Mouse (Mus musculus): ENCODE measurements around the gene Sf3a3. TPM values are rescaled to one million over a fixed set of nuclear protein-coding genes. Genes with fewer than 3 reads are reported as not detected.

Sf3a3 gene
- polyA plus RNA-seq, 1 experiment from 2014 or later, result 134 TPM

DNA sequence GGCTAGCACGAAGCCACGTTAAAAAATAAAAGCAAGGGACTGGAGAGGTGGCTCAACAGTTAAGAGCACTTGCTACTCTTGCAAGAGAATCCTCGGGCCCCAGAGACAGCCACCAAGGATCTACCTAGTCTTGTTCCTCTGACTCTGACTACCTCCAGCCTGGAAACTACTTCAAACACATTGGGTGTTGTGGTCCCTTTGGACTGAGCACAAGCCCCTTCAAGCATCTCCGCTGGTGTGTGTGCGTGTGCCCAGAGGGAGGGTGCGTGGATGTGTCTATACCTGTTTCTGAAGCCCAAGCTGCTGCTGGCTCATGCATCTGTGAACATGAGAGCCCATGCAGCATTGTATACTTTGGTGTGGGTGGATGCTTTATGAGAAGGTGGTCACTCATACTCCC, 38.6 kb upstream of the Sf3a3 start:
- Histone ChIP-seq H3K4me1 (replicated peaks; ENCODE audit: control insufficient read depth, insufficient read depth, low read length) (peaks cover 3% of the 10 kb centered on the region; the same call in 1 of the 2 replicates), H3K4me2 (ENCODE audit: low read depth, low read length) (no peak overlapping the region), H3K27ac (ENCODE audit: low read length) (no peak overlapping the region), H3K4me3 (ENCODE audit: low read length) (no peak overlapping the region), H3K9ac (ENCODE audit: low read length) (no peak overlapping the region), H3K36me3 (ENCODE audit: control insufficient read depth, insufficient read depth, low read length) (peaks cover 21% of the 10 kb centered on the region), H3K9me3 (ENCODE audit: control insufficient read depth, low read length) (no peaks in the 10 kb centered on the region), H3K27me3 (ENCODE audit: control insufficient read depth, insufficient read depth, low read depth, low read length) (peaks cover 15% of the 10 kb centered on the region)
- 83% methylated on average over 6 of the region's 6 CpGs for WGBS
- ATAC-seq (ENCODE audit: low read depth), result no peak

DNA sequence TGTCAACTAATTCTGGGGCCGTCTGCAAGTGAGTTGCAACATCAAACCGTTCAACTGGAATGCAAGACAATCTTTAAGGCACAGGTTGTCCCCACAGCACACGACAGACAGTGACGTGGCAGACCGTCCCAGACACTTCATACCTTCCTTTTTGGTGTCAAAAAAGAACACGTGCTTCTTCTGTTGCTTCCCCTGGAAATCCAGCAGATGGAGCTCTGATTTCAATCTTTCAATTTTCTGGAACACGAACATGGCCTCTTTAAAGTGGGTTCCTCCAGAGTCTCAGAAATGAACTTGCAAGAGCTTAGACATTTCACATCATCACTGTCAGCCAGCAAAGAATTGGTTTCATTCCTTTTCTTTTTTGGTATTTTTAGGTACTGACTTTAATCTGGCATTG, 32.3 kb upstream of the Sf3a3 start:
- Histone ChIP-seq H3K27ac (ENCODE audit: low read length) (no peak overlapping the region), H3K9ac (ENCODE audit: low read length) (no peak overlapping the region), H3K4me1 (replicated peaks; ENCODE audit: control insufficient read depth, insufficient read depth, low read length) (no peaks in the 10 kb centered on the region; the same call in 1 of the 2 replicates), H3K9me3 (ENCODE audit: control insufficient read depth, low read length) (no peaks in the 10 kb centered on the region), H3K27me3 (ENCODE audit: control insufficient read depth, insufficient read depth, low read depth, low read length) (no peaks in the 10 kb centered on the region), H3K4me2 (ENCODE audit: low read depth, low read length) (no peak overlapping the region), H3K36me3 (ENCODE audit: control insufficient read depth, insufficient read depth, low read length) (peaks cover 39% of the 10 kb centered on the region), H3K4me3 (ENCODE audit: low read length) (no peak overlapping the region)
- ATAC-seq (ENCODE audit: low read depth), result peak; percentile 5; the same call in 1 of the 2 replicates
- 49% methylated on average over 7 of the region's 7 CpGs for WGBS

DNA sequence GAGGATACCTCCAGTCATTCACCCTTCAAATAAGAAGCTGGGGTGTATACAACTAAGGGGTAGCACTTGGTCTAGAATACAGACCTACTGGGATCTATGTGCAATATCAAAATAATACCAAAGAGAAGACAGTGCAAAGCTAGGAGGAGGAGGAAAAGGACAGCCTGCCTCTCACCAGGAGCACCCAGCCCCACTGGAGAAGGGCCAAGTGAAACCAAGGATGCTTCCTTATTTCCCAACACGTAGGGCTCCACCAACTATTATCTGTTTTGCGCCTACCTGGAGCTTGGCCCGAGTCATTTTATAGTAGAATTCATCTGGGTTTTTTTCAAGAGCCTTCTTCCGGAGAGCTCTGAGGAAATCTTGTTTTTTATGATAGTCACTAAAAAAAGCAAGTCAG, 31.1 kb upstream of the Sf3a3 start:
- H3K27ac ChIP-seq (ENCODE audit: low read length), result no peak overlapping the region
- 84% methylated on average over 4 of the region's 4 CpGs for WGBS
- no peak overlapping the region for H3K4me2 ChIP-seq (ENCODE audit: low read depth, low read length)
- no peaks in the 10 kb centered on the region for H3K9me3 ChIP-seq (ENCODE audit: control insufficient read depth, low read length)
- H3K4me3 ChIP-seq (ENCODE audit: low read length), result no peak overlapping the region
- H3K36me3 ChIP-seq (ENCODE audit: control insufficient read depth, insufficient read depth, low read length), result peaks cover 32% of the 10 kb centered on the region
- no peak overlapping the region for H3K9ac ChIP-seq (ENCODE audit: low read length)
- H3K4me1 ChIP-seq (replicated peaks; ENCODE audit: control insufficient read depth, insufficient read depth, low read length), result no peaks in the 10 kb centered on the region; the same call in 1 of the 2 replicates
- H3K27me3 ChIP-seq (ENCODE audit: control insufficient read depth, insufficient read depth, low read depth, low read length), result no peaks in the 10 kb centered on the region
- no peak for ATAC-seq (ENCODE audit: low read depth)

DNA sequence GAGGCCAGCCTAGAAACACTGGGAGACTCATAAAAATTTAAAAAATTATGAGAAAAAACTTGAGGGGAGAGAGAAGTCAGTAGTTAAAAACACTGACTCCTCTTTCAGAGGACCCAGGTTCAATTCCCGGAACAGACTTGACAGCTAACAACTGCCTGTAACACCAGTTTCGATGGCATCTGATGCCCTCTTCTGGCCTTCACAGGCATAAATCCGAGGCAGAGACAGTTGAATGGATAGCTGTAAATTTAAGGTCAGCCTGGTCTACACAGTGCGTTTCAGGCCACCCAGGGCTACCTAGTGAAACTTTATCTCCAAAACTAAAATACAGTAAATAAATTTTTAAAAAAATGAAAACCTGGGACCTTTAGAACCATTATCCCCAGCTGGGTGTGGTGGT, 29.6 kb upstream of the Sf3a3 start:
- Histone ChIP-seq H3K4me3 (ENCODE audit: low read length) (no peak overlapping the region), H3K9ac (ENCODE audit: low read length) (no peak overlapping the region), H3K4me1 (replicated peaks; ENCODE audit: control insufficient read depth, insufficient read depth, low read length) (no peaks in the 10 kb centered on the region; the same call in 1 of the 2 replicates), H3K27me3 (ENCODE audit: control insufficient read depth, insufficient read depth, low read depth, low read length) (no peaks in the 10 kb centered on the region), H3K36me3 (ENCODE audit: control insufficient read depth, insufficient read depth, low read length) (peaks cover 25% of the 10 kb centered on the region), H3K4me2 (ENCODE audit: low read depth, low read length) (no peak overlapping the region), H3K27ac (ENCODE audit: low read length) (no peak overlapping the region), H3K9me3 (ENCODE audit: control insufficient read depth, low read length) (no peaks in the 10 kb centered on the region)
- WGBS, result 63% methylated on average over 4 of the region's 4 CpGs
- no peak for ATAC-seq (ENCODE audit: low read depth)

DNA sequence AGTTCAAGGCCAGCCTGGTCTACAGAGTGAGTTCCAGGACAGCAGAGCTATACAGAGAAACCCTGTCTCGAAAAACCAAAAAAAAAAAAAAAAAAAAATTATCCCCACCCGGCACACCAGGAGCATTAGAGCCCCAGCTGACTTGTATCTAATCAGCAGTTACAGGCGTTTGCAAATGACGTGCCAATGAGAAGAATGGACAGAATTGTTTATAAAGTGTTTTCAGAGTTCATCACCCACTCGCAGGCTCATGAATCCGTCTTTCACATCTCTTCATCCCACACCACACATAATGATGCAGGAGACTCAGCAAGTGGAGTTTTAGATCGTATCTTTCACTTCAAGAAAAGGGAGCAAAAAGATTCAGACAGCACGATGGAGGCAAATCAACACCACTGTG, 29.1 kb upstream of the Sf3a3 start:
- Histone ChIP-seq H3K36me3 (ENCODE audit: control insufficient read depth, insufficient read depth, low read length) (peaks cover 24% of the 10 kb centered on the region), H3K4me2 (ENCODE audit: low read depth, low read length) (no peak overlapping the region), H3K4me1 (replicated peaks; ENCODE audit: control insufficient read depth, insufficient read depth, low read length) (no peaks in the 10 kb centered on the region; the same call in 1 of the 2 replicates), H3K27ac (ENCODE audit: low read length) (no peak overlapping the region), H3K4me3 (ENCODE audit: low read length) (no peak overlapping the region), H3K27me3 (ENCODE audit: control insufficient read depth, insufficient read depth, low read depth, low read length) (no peaks in the 10 kb centered on the region), H3K9ac (ENCODE audit: low read length) (no peak overlapping the region), H3K9me3 (ENCODE audit: control insufficient read depth, low read length) (no peaks in the 10 kb centered on the region)
- WGBS, result 47% methylated on average over 8 of the region's 8 CpGs
- peak; percentile 22; the same call in 1 of the 2 replicates for ATAC-seq (ENCODE audit: low read depth)

DNA sequence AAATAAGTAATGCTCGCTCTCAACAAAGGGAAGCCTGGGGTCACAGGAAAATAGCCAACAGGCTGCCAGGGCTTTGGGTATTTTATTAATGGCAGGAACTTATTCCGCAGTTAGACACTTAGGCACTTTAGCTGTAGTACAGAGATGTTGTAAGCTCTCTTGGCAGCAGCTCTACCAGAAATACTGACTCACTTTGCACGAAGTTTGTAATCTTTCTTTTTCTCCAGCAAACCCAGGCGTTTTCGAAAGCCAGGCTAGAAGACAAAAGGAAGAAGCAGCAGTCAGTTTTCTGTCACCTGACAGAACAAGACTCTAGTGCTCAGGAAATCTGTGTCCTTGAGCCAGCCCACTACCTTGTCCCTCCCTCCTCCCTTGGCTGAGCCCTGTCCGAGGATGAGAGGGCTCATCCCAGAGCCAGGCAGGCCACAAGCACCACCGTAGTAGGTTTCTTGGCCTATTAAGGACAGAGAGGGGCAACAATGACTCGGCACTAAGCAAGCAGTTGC, 28.6 kb upstream of the Sf3a3 start:
- no peak overlapping the region for H3K27ac ChIP-seq (ENCODE audit: low read length)
- no peak overlapping the region for H3K9ac ChIP-seq (ENCODE audit: low read length)
- no peaks in the 10 kb centered on the region for H3K9me3 ChIP-seq (ENCODE audit: control insufficient read depth, low read length)
- H3K27me3 ChIP-seq (ENCODE audit: control insufficient read depth, insufficient read depth, low read depth, low read length), result no peaks in the 10 kb centered on the region
- H3K4me3 ChIP-seq (ENCODE audit: low read length), result no peak overlapping the region
- 49% methylated on average over 8 of the region's 8 CpGs for WGBS
- no peak overlapping the region for H3K4me2 ChIP-seq (ENCODE audit: low read depth, low read length)
- H3K4me1 ChIP-seq (replicated peaks; ENCODE audit: control insufficient read depth, insufficient read depth, low read length), result no peaks in the 10 kb centered on the region; the same call in 1 of the 2 replicates
- peaks cover 19% of the 10 kb centered on the region for H3K36me3 ChIP-seq (ENCODE audit: control insufficient read depth, insufficient read depth, low read length)
- peak; percentile 26; the same call in 1 of the 2 replicates for ATAC-seq (ENCODE audit: low read depth)

DNA sequence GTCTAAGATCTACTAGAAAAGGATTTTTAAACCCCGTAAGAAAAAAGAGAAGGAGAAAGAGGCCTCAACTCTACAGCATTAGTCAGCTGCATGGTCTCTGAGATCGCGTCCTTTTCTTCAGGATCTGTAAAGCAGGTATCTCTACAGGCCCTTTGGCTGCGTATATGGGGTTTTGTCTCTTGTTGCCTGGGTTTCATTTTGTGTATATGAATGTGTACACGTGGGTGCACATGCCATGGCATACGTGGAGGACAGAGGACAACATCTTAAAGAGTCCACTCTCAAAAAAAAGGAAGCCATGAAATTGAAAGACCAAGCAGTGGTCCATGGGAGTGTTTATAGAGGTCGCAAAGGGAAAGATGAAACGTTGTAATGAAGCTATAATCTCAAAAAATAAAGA, 23.1 kb upstream of the Sf3a3 start:
- 83% methylated on average over 8 of the region's 8 CpGs for WGBS
- Histone ChIP-seq H3K36me3 (ENCODE audit: control insufficient read depth, insufficient read depth, low read length) (peaks cover 2% of the 10 kb centered on the region; the same call in 1 of the 2 replicates), H3K27ac (ENCODE audit: low read length) (no peak overlapping the region), H3K9me3 (ENCODE audit: control insufficient read depth, low read length) (no peaks in the 10 kb centered on the region), H3K9ac (ENCODE audit: low read length) (no peak overlapping the region), H3K4me1 (replicated peaks; ENCODE audit: control insufficient read depth, insufficient read depth, low read length) (peaks cover 8% of the 10 kb centered on the region; the same call in 1 of the 2 replicates), H3K4me2 (ENCODE audit: low read depth, low read length) (no peak overlapping the region), H3K27me3 (ENCODE audit: control insufficient read depth, insufficient read depth, low read depth, low read length) (peaks cover 14% of the 10 kb centered on the region), H3K4me3 (ENCODE audit: low read length) (no peak overlapping the region)
- no peak for ATAC-seq (ENCODE audit: low read depth)

DNA sequence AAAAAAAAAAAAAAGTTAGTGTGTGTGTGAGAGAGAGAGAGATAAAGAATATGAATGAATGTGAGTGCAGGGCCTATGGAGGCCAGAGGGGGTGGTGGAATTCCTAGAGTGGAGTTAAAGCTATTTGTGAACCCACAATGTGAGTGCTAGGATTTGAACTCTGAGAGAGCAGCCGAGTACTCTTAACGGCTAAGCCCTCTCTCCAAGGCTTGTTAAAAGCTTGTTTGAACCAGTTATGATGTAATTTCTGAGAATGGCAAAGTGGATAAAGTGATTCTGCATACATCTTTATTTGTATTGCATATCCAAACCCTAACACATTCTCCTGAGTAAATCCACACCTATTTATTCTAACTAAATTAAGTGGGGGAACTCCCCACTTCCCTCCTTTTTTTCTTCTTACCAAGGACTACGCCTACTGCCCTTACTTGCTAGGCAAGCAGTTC, 22.1 kb upstream of the Sf3a3 start:
- peak; percentile 67 for ATAC-seq (ENCODE audit: low read depth)
- peaks cover 8% of the 10 kb centered on the region; the same call in 1 of the 2 replicates for H3K4me1 ChIP-seq (replicated peaks; ENCODE audit: control insufficient read depth, insufficient read depth, low read length)
- H3K4me3 ChIP-seq (ENCODE audit: low read length), result peak overlapping the region; percentile 84
- peaks cover 17% of the 10 kb centered on the region for H3K27me3 ChIP-seq (ENCODE audit: control insufficient read depth, insufficient read depth, low read depth, low read length)
- H3K36me3 ChIP-seq (ENCODE audit: control insufficient read depth, insufficient read depth, low read length), result no peaks in the 10 kb centered on the region
- no peaks in the 10 kb centered on the region for H3K9me3 ChIP-seq (ENCODE audit: control insufficient read depth, low read length)
- H3K9ac ChIP-seq (ENCODE audit: low read length), result peak overlapping the region; percentile 84
- 33% methylated on average over 3 of the region's 3 CpGs for WGBS
- peak overlapping the region; percentile 78; the same call in 1 of the 2 replicates for H3K27ac ChIP-seq (ENCODE audit: low read length)
- H3K4me2 ChIP-seq (ENCODE audit: low read depth, low read length), result peak overlapping the region; percentile 82

DNA sequence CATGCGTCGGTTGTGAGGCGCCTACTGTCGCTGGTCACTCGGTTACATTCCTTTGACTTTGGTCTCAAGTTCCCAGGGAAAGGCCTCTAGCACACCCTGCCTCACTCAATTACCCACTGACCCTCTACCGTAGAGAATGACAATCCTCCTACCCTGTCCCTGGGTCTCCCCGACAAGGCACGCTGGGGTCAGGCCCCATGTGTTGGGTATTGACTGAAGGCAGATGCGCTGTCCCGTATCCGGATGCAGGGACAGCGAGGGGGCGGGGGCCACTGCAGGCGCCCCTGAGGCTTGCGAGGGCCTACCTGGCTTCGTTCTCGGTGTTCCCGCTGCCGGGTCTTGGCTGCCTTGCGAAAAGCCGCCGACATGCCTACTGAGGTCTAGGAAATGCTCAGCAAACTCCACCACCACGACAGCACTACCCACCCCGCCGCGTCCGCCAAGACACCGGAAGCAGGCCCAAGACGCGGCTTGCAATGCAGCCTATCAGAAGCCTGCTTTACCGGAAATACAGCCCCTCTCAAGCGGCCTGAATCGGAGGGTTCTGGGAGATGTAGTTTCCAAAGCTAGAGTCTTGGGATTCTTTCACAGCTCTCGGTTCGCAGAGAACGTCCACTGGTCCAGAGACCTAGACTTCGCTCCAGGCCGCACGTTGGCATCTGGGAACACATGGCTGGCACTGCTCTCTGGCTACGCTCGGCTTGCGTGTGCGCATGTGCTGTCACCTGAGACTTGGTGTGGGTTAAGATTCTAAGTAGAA, 21.3 kb upstream of the Sf3a3 start, which contains the start of gene Utp11:
Gene Utp11 (minus strand): TSS at position 466 of the 760 bp plus-strand sequence.
- WGBS, result under 1% methylated on average over 43 of the region's 43 CpGs
- H3K27me3 ChIP-seq (ENCODE audit: control insufficient read depth, insufficient read depth, low read depth, low read length), result peaks cover 20% of the 10 kb centered on the region
- peak within 1 kb of the TSS; percentile 78 for H3K27ac ChIP-seq (ENCODE audit: low read length)
- H3K4me2 ChIP-seq (ENCODE audit: low read depth, low read length), result peak within 1 kb of the TSS; percentile 82
- H3K4me3 ChIP-seq (ENCODE audit: low read length), result peak within 1 kb of the TSS; percentile 84
- ATAC-seq (ENCODE audit: low read depth), result peak; percentile 95
- H3K9me3 ChIP-seq (ENCODE audit: control insufficient read depth, low read length), result no peaks in the 10 kb centered on the region
- H3K36me3 ChIP-seq (ENCODE audit: control insufficient read depth, insufficient read depth, low read length), result no peaks in the 10 kb centered on the region
- peak within 1 kb of the TSS; percentile 84 for H3K9ac ChIP-seq (ENCODE audit: low read length)
- peaks cover 8% of the 10 kb centered on the region; the same call in 1 of the 2 replicates for H3K4me1 ChIP-seq (replicated peaks; ENCODE audit: control insufficient read depth, insufficient read depth, low read length)

Measured in lung, embryonic 16.5 days (tissue).